Mouse (Mus musculus) lung, postnatal 0 days (tissue): Measurements from ENCODE around the gene Zbtb39.

ENCODE experiments used
- CTCF ChIP-seq: IDR thresholded peaks from 2 replicates; pipeline ENCODE4 v1.5.1; 2016; ENCODE audit warnings: antibody characterized with exemption, mild to moderate bottlenecking
- EP300 ChIP-seq: IDR thresholded peaks from 2 replicates; pipeline ENCODE4 v1.6.1; 2016; ENCODE audit warnings: antibody characterized with exemption, mild to moderate bottlenecking, control low read depth

- TF ChIP-seq CTCF (peak; percentile 78), EP300 (no peak)
These were observed 44.7 kb upstream of the Zbtb39 start for GRCm38 (mm10) chr10:127694636-127695035.
